Mouse (Mus musculus): ENCODE data around the gene Gm20388. TPM values are rescaled to one million over a fixed set of nuclear protein-coding genes. Genes with fewer than 3 reads are reported as not detected.

Gm20388 gene
- polyA plus RNA-seq, 1 experiment from 2014 or later: 8.3 TPM

DNA sequence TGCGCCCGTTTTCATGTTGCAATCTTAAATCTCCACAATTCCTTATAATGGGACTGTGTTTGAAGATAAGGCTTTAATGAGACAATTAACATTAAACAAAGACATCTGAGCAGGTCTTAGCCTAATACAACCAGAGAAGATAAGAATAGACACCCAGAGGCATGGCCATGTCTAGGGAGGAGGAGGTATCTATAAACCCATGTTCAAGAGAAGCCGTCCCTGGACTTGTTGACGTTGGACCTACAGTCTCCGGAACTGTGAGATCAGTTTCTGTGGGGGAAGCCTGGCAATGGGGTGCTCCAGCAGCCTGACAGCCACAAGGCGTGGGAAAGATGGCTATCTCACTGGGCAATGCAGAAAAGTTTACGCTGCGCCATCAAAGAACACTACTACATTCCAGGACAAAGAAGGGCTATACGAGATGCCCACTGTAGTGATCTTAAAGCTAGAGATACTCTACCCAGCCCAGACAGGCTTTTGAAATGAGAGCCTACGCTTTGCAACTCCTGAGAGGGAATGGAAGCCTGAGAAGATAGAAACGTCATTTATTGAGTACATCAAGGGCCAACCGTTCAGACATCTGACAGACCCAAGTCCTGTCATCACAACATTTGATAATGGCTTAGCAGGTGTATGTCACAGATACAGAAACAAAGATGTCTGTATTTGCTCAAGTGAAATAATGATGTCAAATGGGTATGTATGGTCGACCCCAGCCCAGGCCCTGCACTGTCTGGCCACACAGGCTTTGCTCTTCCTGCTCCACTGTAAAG is 4079.8 kb downstream of the Gm20388 start:
- H3K36me3 ChIP-seq (ENCODE audit: control insufficient read depth, insufficient read depth, low read length): peaks cover 5% of the 10 kb centered on the region
- DNase-seq (ENCODE audit: low spot score): no peak
- no peak overlapping the region for H3K4me3 ChIP-seq (ENCODE audit: low read depth, low read length)
- H3K4me2 ChIP-seq (ENCODE audit: low read length): no peak overlapping the region
- ATAC-seq (replicated peaks; ENCODE audit: low FRiP score, low TSS enrichment, low read depth): no peak
- H3K4me1 ChIP-seq (replicated peaks; ENCODE audit: control insufficient read depth, insufficient read depth, low read length): 0 out of 2 replicates have a peak, but pooled peaks cover 5% of the 10 kb centered on the region
- H3K27ac ChIP-seq (ENCODE audit: low read depth): no peak overlapping the region
- no peak overlapping the region for H3K9ac ChIP-seq (ENCODE audit: low read length)
- no peaks in the 10 kb centered on the region for H3K9me3 ChIP-seq (ENCODE audit: control insufficient read depth, low read length)
- 74% methylated on average over 13 of the region's 13 CpGs for WGBS
- H3K27me3 ChIP-seq (replicated peaks; ENCODE audit: control insufficient read depth, insufficient read depth, low read length): no peaks in the 10 kb centered on the region

DNA sequence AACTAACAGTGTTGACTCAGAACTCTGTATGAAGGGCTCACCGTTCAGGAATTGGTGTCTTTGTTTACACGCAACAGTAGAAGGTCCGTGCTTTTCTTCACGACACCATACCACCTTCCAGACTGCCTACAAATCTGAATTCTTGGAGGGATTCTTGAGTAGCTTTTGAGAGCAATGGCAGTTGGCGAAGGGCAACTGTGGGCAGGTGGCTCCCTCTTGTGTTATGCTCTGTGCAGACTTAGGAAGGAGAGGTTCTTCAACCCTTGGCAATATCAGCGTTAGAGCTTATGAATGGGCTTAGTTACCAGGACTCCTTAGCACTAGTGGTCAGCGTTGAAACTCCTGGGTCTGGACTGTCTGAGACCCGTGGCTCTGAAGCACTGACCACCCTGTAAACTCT is 4081.9 kb downstream of the Gm20388 start:
- 86% methylated on average over 8 of the region's 8 CpGs for WGBS
- DNase-seq (ENCODE audit: low spot score): no peak
- Histone ChIP-seq H3K9me3 (ENCODE audit: control insufficient read depth, low read length) (no peaks in the 10 kb centered on the region), H3K36me3 (ENCODE audit: control insufficient read depth, insufficient read depth, low read length) (peaks cover 21% of the 10 kb centered on the region), H3K4me1 (replicated peaks; ENCODE audit: control insufficient read depth, insufficient read depth, low read length) (0 out of 2 replicates have a peak, but pooled peaks cover 5% of the 10 kb centered on the region), H3K27ac (ENCODE audit: low read depth) (no peak overlapping the region), H3K9ac (ENCODE audit: low read length) (no peak overlapping the region), H3K27me3 (replicated peaks; ENCODE audit: control insufficient read depth, insufficient read depth, low read length) (no peaks in the 10 kb centered on the region), H3K4me2 (ENCODE audit: low read length) (no peak overlapping the region), H3K4me3 (ENCODE audit: low read depth, low read length) (no peak overlapping the region)
- no peak for ATAC-seq (replicated peaks; ENCODE audit: low FRiP score, low TSS enrichment, low read depth)

DNA sequence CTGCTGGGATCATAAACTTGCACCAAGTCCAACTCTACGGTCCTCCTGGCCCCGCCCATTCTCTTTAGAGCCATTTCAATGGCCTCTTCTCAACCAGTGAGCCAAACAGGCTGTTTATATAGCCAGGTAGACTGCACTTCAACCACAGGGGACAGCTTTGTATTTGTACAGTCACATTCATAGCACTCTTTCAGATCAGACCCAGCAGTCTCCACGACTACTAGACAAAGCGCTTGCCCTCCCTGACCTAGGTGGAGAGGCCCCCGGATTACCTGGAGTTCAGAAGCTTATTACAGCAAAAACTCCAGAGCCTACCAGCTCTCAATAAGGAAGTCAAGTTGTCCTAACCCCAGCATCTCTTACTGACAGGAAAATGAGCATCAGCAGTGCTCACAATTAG is 4083.0 kb downstream of the Gm20388 start:
- H3K9me3 ChIP-seq (ENCODE audit: control insufficient read depth, low read length): no peaks in the 10 kb centered on the region
- H3K4me2 ChIP-seq (ENCODE audit: low read length): no peak overlapping the region
- H3K9ac ChIP-seq (ENCODE audit: low read length): no peak overlapping the region
- DNase-seq (ENCODE audit: low spot score): no peak
- H3K4me1 ChIP-seq (replicated peaks; ENCODE audit: control insufficient read depth, insufficient read depth, low read length): 0 out of 2 replicates have a peak, but pooled peaks cover 5% of the 10 kb centered on the region
- H3K36me3 ChIP-seq (ENCODE audit: control insufficient read depth, insufficient read depth, low read length): peaks cover 29% of the 10 kb centered on the region
- H3K27ac ChIP-seq (ENCODE audit: low read depth): peak overlapping the region; percentile 55; the same call in 1 of the 2 replicates
- 84% methylated on average over 5 of the region's 5 CpGs for WGBS
- ATAC-seq (replicated peaks; ENCODE audit: low FRiP score, low TSS enrichment, low read depth): no peak
- no peak overlapping the region for H3K4me3 ChIP-seq (ENCODE audit: low read depth, low read length)
- H3K27me3 ChIP-seq (replicated peaks; ENCODE audit: control insufficient read depth, insufficient read depth, low read length): no peaks in the 10 kb centered on the region

DNA sequence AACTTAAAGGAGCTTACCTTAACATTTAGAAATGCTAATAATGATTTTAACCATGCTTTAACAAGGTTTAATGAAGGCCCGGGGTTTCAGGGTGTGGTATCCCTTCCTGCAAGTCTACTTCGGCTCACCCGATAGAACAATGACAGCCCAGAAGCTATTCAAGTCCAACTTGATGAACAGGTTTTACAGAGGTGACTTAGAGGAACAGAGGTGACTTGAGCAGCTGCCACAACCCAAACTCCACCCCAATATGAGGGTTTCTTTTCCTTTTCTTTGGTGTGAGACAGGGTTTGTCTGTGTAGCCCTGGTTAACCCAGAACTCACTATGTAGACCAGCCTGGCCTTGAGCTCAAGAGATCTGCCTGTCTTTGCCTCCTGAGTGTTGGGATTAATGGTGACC is 4083.4 kb downstream of the Gm20388 start:
- peaks cover 33% of the 10 kb centered on the region for H3K36me3 ChIP-seq (ENCODE audit: control insufficient read depth, insufficient read depth, low read length)
- 0 out of 2 replicates have a peak, but pooled peaks cover 5% of the 10 kb centered on the region for H3K4me1 ChIP-seq (replicated peaks; ENCODE audit: control insufficient read depth, insufficient read depth, low read length)
- H3K27me3 ChIP-seq (replicated peaks; ENCODE audit: control insufficient read depth, insufficient read depth, low read length): no peaks in the 10 kb centered on the region
- no peak overlapping the region for H3K4me3 ChIP-seq (ENCODE audit: low read depth, low read length)
- DNase-seq (ENCODE audit: low spot score) (no peak), ATAC-seq (replicated peaks; ENCODE audit: low FRiP score, low TSS enrichment, low read depth) (peak; percentile 77; the same call in 1 of the 2 replicates)
- no peak overlapping the region for H3K9ac ChIP-seq (ENCODE audit: low read length)
- no peak overlapping the region for H3K4me2 ChIP-seq (ENCODE audit: low read length)
- WGBS: 70% methylated on average over 3 of the region's 3 CpGs
- peak overlapping the region; percentile 55; the same call in 1 of the 2 replicates for H3K27ac ChIP-seq (ENCODE audit: low read depth)
- no peaks in the 10 kb centered on the region for H3K9me3 ChIP-seq (ENCODE audit: control insufficient read depth, low read length)

DNA sequence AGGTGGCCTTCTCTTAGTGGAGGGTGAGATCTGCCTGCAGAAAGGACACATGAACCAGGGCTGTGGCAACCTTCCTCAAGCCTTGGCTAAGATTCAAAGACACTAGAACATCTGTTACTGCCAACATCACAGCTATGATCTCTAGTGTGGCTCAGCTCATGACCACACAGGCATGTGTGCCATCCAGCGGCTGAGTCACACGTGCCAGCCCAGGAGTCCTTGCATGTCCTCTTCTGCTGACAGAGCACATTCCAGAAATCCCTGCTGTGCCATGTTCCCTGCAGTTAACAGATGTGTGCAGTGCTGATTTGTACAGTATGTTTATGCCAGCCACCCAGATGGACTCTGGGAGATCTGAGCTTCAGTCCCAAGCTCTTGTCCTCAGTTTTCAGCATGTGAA is 4088.9 kb downstream of the Gm20388 start:
- Histone ChIP-seq H3K4me1 (replicated peaks; ENCODE audit: control insufficient read depth, insufficient read depth, low read length) (no peaks in the 10 kb centered on the region), H3K36me3 (ENCODE audit: control insufficient read depth, insufficient read depth, low read length) (peaks cover 84% of the 10 kb centered on the region), H3K9me3 (ENCODE audit: control insufficient read depth, low read length) (no peaks in the 10 kb centered on the region), H3K9ac (ENCODE audit: low read length) (no peak overlapping the region), H3K27me3 (replicated peaks; ENCODE audit: control insufficient read depth, insufficient read depth, low read length) (no peaks in the 10 kb centered on the region), H3K4me3 (ENCODE audit: low read depth, low read length) (no peak overlapping the region), H3K27ac (ENCODE audit: low read depth) (no peak overlapping the region), H3K4me2 (ENCODE audit: low read length) (no peak overlapping the region)
- WGBS: 92% methylated on average over 2 of the region's 2 CpGs
- no peak for DNase-seq (ENCODE audit: low spot score)
- ATAC-seq (replicated peaks; ENCODE audit: low FRiP score, low TSS enrichment, low read depth): no peak

DNA sequence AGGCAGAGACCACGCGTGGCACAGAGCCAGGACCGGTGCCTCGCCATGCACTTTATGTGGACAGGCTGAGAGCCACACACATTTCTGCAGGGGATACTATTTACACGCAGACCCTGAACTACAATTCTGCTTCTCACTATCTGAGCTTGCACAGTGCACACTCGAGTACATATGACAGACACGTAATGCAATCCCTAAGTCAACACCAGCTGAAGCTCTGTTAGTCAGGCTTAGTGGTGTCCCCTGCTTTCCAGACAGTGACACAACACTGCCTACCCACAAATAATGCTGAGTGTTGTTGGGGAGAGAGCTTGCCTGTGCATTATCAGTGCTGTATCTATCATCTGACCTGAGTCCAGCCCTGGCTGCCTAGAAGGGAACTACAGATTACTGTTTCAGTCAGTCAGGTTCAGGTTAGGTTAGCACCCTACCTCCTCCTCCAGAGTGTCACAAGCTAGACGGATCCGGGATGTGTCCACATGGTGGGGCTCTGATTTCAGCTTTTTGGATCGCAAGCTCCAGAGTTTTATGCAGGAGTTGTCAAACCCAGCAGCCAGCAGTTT is 4092.0 kb downstream of the Gm20388 start:
- DNase-seq (ENCODE audit: low spot score): no peak
- Histone ChIP-seq H3K27ac (ENCODE audit: low read depth) (no peak overlapping the region), H3K9me3 (ENCODE audit: control insufficient read depth, low read length) (no peaks in the 10 kb centered on the region), H3K4me2 (ENCODE audit: low read length) (no peak overlapping the region), H3K27me3 (replicated peaks; ENCODE audit: control insufficient read depth, insufficient read depth, low read length) (no peaks in the 10 kb centered on the region), H3K4me1 (replicated peaks; ENCODE audit: control insufficient read depth, insufficient read depth, low read length) (no peaks in the 10 kb centered on the region), H3K36me3 (ENCODE audit: control insufficient read depth, insufficient read depth, low read length) (peaks cover 91% of the 10 kb centered on the region), H3K4me3 (ENCODE audit: low read depth, low read length) (no peak overlapping the region), H3K9ac (ENCODE audit: low read length) (no peak overlapping the region)
- 90% methylated on average over 10 of the region's 10 CpGs for WGBS
- ATAC-seq (replicated peaks; ENCODE audit: low FRiP score, low TSS enrichment, low read depth): no peak

DNA sequence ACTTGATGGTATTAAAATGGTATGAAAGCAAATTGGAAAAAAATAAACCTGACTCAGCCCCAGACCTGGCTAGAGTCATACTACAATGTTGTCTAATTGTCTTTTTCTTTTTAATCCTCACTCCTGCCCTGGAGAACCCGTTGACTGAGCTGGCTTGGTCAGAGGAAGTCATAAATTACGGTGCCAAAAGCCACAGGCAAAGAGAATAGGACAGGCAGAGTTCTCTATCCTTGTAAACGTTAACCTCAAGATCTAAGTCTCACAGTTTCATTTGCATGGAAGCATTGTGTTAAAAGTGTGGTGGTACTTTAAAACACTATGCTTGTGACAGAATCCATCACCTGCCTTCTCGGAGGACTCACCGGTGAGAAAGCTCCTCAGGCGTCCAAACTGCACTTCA is 4097.2 kb downstream of the Gm20388 start:
- ATAC-seq (replicated peaks; ENCODE audit: low FRiP score, low TSS enrichment, low read depth): no peak
- H3K36me3 ChIP-seq (ENCODE audit: control insufficient read depth, insufficient read depth, low read length): peaks cover 70% of the 10 kb centered on the region
- 62% methylated on average over 6 of the region's 6 CpGs for WGBS

DNA sequence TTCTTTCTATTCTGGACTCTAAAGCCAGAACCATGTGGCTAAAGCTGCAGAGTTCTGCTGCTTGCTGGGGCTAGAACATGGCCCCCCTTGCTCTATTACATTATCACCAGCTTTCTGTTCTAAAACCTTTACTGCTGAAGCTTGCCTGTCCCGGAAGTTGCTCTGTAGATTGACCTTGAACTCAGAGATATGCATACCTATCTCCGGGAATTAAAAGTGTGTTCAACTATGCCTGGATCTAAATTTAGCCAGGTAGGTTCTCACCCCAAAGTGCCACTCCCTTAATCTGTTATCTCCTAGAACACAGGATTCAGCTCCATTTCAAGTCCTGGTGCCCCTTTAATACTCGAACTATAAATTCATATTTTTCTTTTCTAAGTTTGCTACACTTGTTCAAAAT is 4100.9 kb downstream of the Gm20388 start:
- 76% methylated on average over 3 of the region's 3 CpGs for WGBS
- H3K36me3 ChIP-seq (ENCODE audit: control insufficient read depth, insufficient read depth, low read length): peaks cover 33% of the 10 kb centered on the region
- H3K27me3 ChIP-seq (replicated peaks; ENCODE audit: control insufficient read depth, insufficient read depth, low read length): no peaks in the 10 kb centered on the region
- H3K4me2 ChIP-seq (ENCODE audit: low read length): no peak overlapping the region
- no peak overlapping the region for H3K27ac ChIP-seq (ENCODE audit: low read depth)
- ATAC-seq (replicated peaks; ENCODE audit: low FRiP score, low TSS enrichment, low read depth): no peak
- no peaks in the 10 kb centered on the region for H3K9me3 ChIP-seq (ENCODE audit: control insufficient read depth, low read length)
- DNase-seq (ENCODE audit: low spot score): no peak
- H3K4me1 ChIP-seq (replicated peaks; ENCODE audit: control insufficient read depth, insufficient read depth, low read length): no peaks in the 10 kb centered on the region
- no peak overlapping the region for H3K4me3 ChIP-seq (ENCODE audit: low read depth, low read length)
- no peak overlapping the region for H3K9ac ChIP-seq (ENCODE audit: low read length)

More for the DNA sequence above, 4097.2 kb downstream of the Gm20388 start:
- no peak overlapping the region for H3K4me2 ChIP-seq (ENCODE audit: low read length)
- DNase-seq (ENCODE audit: low spot score): no peak
- H3K27ac ChIP-seq (ENCODE audit: low read depth): no peak overlapping the region
- H3K4me1 ChIP-seq (replicated peaks; ENCODE audit: control insufficient read depth, insufficient read depth, low read length): no peaks in the 10 kb centered on the region
- no peaks in the 10 kb centered on the region for H3K27me3 ChIP-seq (replicated peaks; ENCODE audit: control insufficient read depth, insufficient read depth, low read length)
- no peak overlapping the region for H3K9ac ChIP-seq (ENCODE audit: low read length)
- H3K4me3 ChIP-seq (ENCODE audit: low read depth, low read length): no peak overlapping the region
- no peaks in the 10 kb centered on the region for H3K9me3 ChIP-seq (ENCODE audit: control insufficient read depth, low read length)
